Comparison of ENCODE assay signal across 8 mouse cellular contexts in the genomic region with DNA sequence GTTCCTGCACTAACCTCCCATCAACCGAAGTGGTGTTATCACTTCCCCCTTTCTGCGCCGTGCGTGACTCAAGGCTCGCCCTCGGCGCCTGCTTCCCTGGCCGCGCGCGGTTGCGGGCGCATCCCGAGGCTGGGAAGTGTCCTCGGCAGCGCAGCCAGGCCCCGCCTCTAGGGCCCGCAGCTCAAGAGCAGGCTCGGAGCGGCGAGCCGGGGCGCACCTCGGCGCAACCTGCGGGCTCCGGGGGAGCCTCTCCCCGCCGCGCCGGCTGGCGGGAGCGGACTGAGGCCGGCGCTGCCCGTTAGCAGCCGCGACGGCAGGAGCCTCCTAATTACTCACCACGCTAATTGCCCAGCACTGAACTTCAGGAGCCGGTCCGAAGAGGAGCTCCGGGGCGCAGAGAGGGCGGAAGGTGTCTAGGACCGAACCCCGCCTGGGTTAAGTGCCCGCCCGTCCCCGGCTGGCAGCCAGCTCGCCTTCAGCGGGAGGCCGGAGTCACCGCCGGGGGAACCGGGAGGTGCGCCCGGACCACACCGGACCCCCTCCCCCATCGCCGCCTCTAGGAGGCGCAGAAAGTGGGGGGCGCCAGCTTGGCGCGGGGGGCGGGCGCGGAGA. TPM values are rescaled to one million over a fixed set of nuclear protein-coding genes. Genes with fewer than 3 reads are reported as not detected.
DNase-seq lines count a peak whose midpoint lies in the region; ATAC-seq and TF ChIP-seq lines count a peak whose summit lies in the region.

Gene Plekha6, plus strand, starts transcription at position 391 of the 612 bp plus-strand sequence.

- no peaks in the 10 kb centered on the region for H3K36me3 ChIP-seq in intestine, embryonic 14.5 days (ENCODE audit: control insufficient read depth, insufficient read depth, low read length)
- no peaks in the 10 kb centered on the region for H3K36me3 ChIP-seq in limb, embryonic 15.5 days

- intact Hi-C loops in gastrocnemius, postnatal 14 days (cut with DNase I; ENCODE audit: low total_unique reads), result no loop called here

- WGBS in intestine, embryonic 14.5 days, result 2% methylated on average over 61 of the region's 68 CpGs
- under 1% methylated on average over 67 of the region's 68 CpGs for WGBS in limb, embryonic 15.5 days

- peaks cover 42% of the 10 kb centered on the region for H3K27me3 ChIP-seq in intestine, embryonic 14.5 days (replicated peaks; ENCODE audit: control insufficient read depth, insufficient read depth, low read length)
- peaks cover 71% of the 10 kb centered on the region for H3K27me3 ChIP-seq in limb, embryonic 15.5 days

- no peak for DNase-seq in layer of hippocampus, adult 2 months (ENCODE audit: low spot score in 2 of 2)
- DNase-seq in layer of hippocampus, adult 9-11 months, result no peak
- peak; percentile 52 for DNase-seq in adrenal gland, postnatal 25 days
- DNase-seq in gastrocnemius, postnatal 14 days, result no peak
- peak; percentile 84 for DNase-seq in intestine, embryonic 14.5 days (ENCODE audit: low spot score)
- peak; percentile 54 for DNase-seq in naive thymus-derived CD4-positive, alpha-beta T cell, adult 2 months (ENCODE audit: low read depth)

- no peak within 1 kb of the TSS for H3K27ac ChIP-seq in layer of hippocampus, adult 2 months
- H3K27ac ChIP-seq in intestine, embryonic 14.5 days (ENCODE audit: low read depth), result peak within 1 kb of the TSS; percentile 77
- no peak within 1 kb of the TSS for H3K27ac ChIP-seq in limb, embryonic 15.5 days

- H3K4me3 ChIP-seq in layer of hippocampus, adult 2 months, result peak within 1 kb of the TSS; percentile 56
- H3K4me3 ChIP-seq in intestine, embryonic 14.5 days (ENCODE audit: low read depth, low read length), result peak within 1 kb of the TSS; percentile 50
- peak within 1 kb of the TSS; percentile 53 for H3K4me3 ChIP-seq in limb, embryonic 15.5 days

- H3K4me2 ChIP-seq in intestine, embryonic 14.5 days (ENCODE audit: low read length), result peak within 1 kb of the TSS; percentile 67
- H3K4me2 ChIP-seq in limb, embryonic 15.5 days, result peak within 1 kb of the TSS; percentile 99

- peak within 1 kb of the TSS; percentile 58 for H3K9ac ChIP-seq in intestine, embryonic 14.5 days (ENCODE audit: low read length)
- peak within 1 kb of the TSS; percentile 42 for H3K9ac ChIP-seq in limb, embryonic 15.5 days

- peak; percentile 22; the same call in 1 of the 2 replicates for TF ChIP-seq CTCF in layer of hippocampus, adult 2 months (conservative IDR thresholded peaks at IDR 0.05)

- H3K9me3 ChIP-seq in intestine, embryonic 14.5 days (ENCODE audit: control insufficient read depth, low read length), result no peaks in the 10 kb centered on the region
- no peaks in the 10 kb centered on the region for H3K9me3 ChIP-seq in limb, embryonic 15.5 days

- H3K4me1 ChIP-seq in intestine, embryonic 14.5 days (replicated peaks; ENCODE audit: control insufficient read depth, insufficient read depth, low read length), result peaks cover 14% of the 10 kb centered on the region
- H3K4me1 ChIP-seq in limb, embryonic 15.5 days, result peaks cover 28% of the 10 kb centered on the region

- peak; percentile 53 for ATAC-seq in intestine, embryonic 14.5 days (replicated peaks; ENCODE audit: low FRiP score, low TSS enrichment, low read depth)
- no peak for ATAC-seq in limb, embryonic 15.5 days (ENCODE audit: insufficient number of reproducible peaks, low FRiP score, low TSS enrichment, low read depth)
- no peak for ATAC-seq in activated CD4-positive, CD25-positive, alpha-beta regulatory T cell, adult 4 months

RNA-seq across cellular contexts. Expression of gene Plekha6, which starts in this region (rescaled TPM):
- 10 to 100 TPM; 47.6 to 55.0 TPM for total RNA-seq in layer of hippocampus, adult 2 months (2021)
- 13.5 and 18.4 TPM in 2 replicates for total RNA-seq in adrenal gland, postnatal 25 days (2021)
- total RNA-seq in gastrocnemius, postnatal 14 days (2021), result 10 to 100 TPM; 14.5 to 15.5 TPM
- polyA plus RNA-seq in intestine, embryonic 14.5 days (2014; fragmentation: Nextera tagmentation; extraction: Ambion mirVana), result 15.9 TPM in 2 replicates
- polyA plus RNA-seq in limb, embryonic 15.5 days (2015; fragmentation: Nextera tagmentation; extraction: Ambion mirVana), result 3.9 and 4.6 TPM in 2 replicates
- under 1 TPM in 1 of 2 experiments, not detected in 1; 0.06 TPM for polyA plus RNA-seq in activated CD4-positive, CD25-positive, alpha-beta regulatory T cell, adult 4 months (2017; shearing (Covaris generic))

Comparison
In these comparisons a context has a peak if more than half of its experiments do, and no peak if none do; other contexts are left out.
1. DNase-seq: peak in adrenal gland, postnatal 25 days (single experiment), intestine, embryonic 14.5 days (single experiment) and naive thymus-derived CD4-positive, alpha-beta T cell, adult 2 months (single experiment); none in layer of hippocampus, adult 2 months (0 of 2), layer of hippocampus, adult 9-11 months (single experiment) and gastrocnemius, postnatal 14 days (single experiment).
2. Peak in every context shown above with its lines, with median percentiles within 50 percentile points of each other: H3K4me3 ChIP-seq.